Mouse (Mus musculus): Measurements from ENCODE around the gene Kansl2. TPM values are rescaled to one million over a fixed set of nuclear protein-coding genes. Genes with fewer than 3 reads are reported as not detected.

Gene Kansl2
- polyA plus RNA-seq, 1 experiment from 2014 or later: 95.9 TPM

Small RNA genes within 50 kb of the gene (microRNA-seq; reads per million reads assigned to microRNA genes)
- gene Mir1291: not detected

Other genes with a start within 250 kb of the Kansl2 start
- 1.5 and 1.7 TPM in 2 replicates for gene Zfp641, start 238.1 kb downstream of the Kansl2 start, polyA plus RNA-seq (2016; fragmentation: Nextera tagmentation; extraction: Ambion mirVana)
- gene Olfr285, start 216.9 kb downstream of the Kansl2 start, polyA plus RNA-seq (2016; fragmentation: Nextera tagmentation; extraction: Ambion mirVana): not detected in 2 replicates
- gene Olfr284, start 193.3 kb downstream of the Kansl2 start, polyA plus RNA-seq (2016; fragmentation: Nextera tagmentation; extraction: Ambion mirVana): not detected in 2 replicates
- not detected in 2 replicates for gene Olfr283, start 153.3 kb downstream of the Kansl2 start, polyA plus RNA-seq (2016; fragmentation: Nextera tagmentation; extraction: Ambion mirVana)
- gene Olfr282, start 103.0 kb downstream of the Kansl2 start, polyA plus RNA-seq (2016; fragmentation: Nextera tagmentation; extraction: Ambion mirVana): not detected in 2 replicates
- not detected in 2 replicates for gene Olfr281, start 81.7 kb downstream of the Kansl2 start, polyA plus RNA-seq (2016; fragmentation: Nextera tagmentation; extraction: Ambion mirVana)
- gene OR5BS1P, start 64.4 kb downstream of the Kansl2 start, polyA plus RNA-seq (2016; fragmentation: Nextera tagmentation; extraction: Ambion mirVana): not detected in 2 replicates
- not detected in 2 replicates for gene Lalba, start 51.5 kb downstream of the Kansl2 start, polyA plus RNA-seq (2016; fragmentation: Nextera tagmentation; extraction: Ambion mirVana)
- gene Olfr279, start 41.9 kb downstream of the Kansl2 start, polyA plus RNA-seq (2016; fragmentation: Nextera tagmentation; extraction: Ambion mirVana): not detected in 2 replicates
- 37.9 and 39.5 TPM in 2 replicates for gene Ccnt1, start 36.7 kb upstream of the Kansl2 start, polyA plus RNA-seq (2016; fragmentation: Nextera tagmentation; extraction: Ambion mirVana)
- gene 4930415O20Rik, start 36.7 kb upstream of the Kansl2 start, polyA plus RNA-seq (2016; fragmentation: Nextera tagmentation; extraction: Ambion mirVana): not detected in 2 replicates
- 46.7 and 46.8 TPM in 2 replicates for gene Adcy6, start 75.8 kb upstream of the Kansl2 start, polyA plus RNA-seq (2016; fragmentation: Nextera tagmentation; extraction: Ambion mirVana)
- 9.5 and 10.3 TPM in 2 replicates for gene Cacnb3, start 96.6 kb upstream of the Kansl2 start, polyA plus RNA-seq (2016; fragmentation: Nextera tagmentation; extraction: Ambion mirVana)
- gene Ddx23, start 128.6 kb upstream of the Kansl2 start, polyA plus RNA-seq (2016; fragmentation: Nextera tagmentation; extraction: Ambion mirVana): 15.0 and 16.4 TPM in 2 replicates
- gene Rnd1, start 143.2 kb upstream of the Kansl2 start, polyA plus RNA-seq (2016; fragmentation: Nextera tagmentation; extraction: Ambion mirVana): 0.91 and 1.1 TPM in 2 replicates
- 0.33 and 0.62 TPM in 2 replicates for gene Ccdc65, start 173.9 kb upstream of the Kansl2 start, polyA plus RNA-seq (2016; fragmentation: Nextera tagmentation; extraction: Ambion mirVana)
- gene Fkbp11, start 193.9 kb upstream of the Kansl2 start, polyA plus RNA-seq (2016; fragmentation: Nextera tagmentation; extraction: Ambion mirVana): 13.2 and 17.8 TPM in 2 replicates
- gene Arf3, start 228.9 kb upstream of the Kansl2 start, polyA plus RNA-seq (2016; fragmentation: Nextera tagmentation; extraction: Ambion mirVana): 46.3 and 46.9 TPM in 2 replicates
- not detected in 2 replicates for gene Wnt10b, start 243.9 kb upstream of the Kansl2 start, polyA plus RNA-seq (2016; fragmentation: Nextera tagmentation; extraction: Ambion mirVana)

Data from heart, embryonic 12.5 days (tissue).